Mouse (Mus musculus) B cell, adult 67 days (primary cell): Measurements from ENCODE around the gene Adamtsl4. TPM values are rescaled to one million over a fixed set of nuclear protein-coding genes. Genes with fewer than 3 reads are reported as not detected.

ENCODE experiments used
- total RNA-seq, 2 experiments: library from RNA; stranded (reverse); gene quantifications; 4 replicates each; pipeline ENCODE4 v1.2.4; 2023

The Adamtsl4 gene
- total RNA-seq: 10 to 100 TPM; 18.2 to 21.8 TPM

DNA sequence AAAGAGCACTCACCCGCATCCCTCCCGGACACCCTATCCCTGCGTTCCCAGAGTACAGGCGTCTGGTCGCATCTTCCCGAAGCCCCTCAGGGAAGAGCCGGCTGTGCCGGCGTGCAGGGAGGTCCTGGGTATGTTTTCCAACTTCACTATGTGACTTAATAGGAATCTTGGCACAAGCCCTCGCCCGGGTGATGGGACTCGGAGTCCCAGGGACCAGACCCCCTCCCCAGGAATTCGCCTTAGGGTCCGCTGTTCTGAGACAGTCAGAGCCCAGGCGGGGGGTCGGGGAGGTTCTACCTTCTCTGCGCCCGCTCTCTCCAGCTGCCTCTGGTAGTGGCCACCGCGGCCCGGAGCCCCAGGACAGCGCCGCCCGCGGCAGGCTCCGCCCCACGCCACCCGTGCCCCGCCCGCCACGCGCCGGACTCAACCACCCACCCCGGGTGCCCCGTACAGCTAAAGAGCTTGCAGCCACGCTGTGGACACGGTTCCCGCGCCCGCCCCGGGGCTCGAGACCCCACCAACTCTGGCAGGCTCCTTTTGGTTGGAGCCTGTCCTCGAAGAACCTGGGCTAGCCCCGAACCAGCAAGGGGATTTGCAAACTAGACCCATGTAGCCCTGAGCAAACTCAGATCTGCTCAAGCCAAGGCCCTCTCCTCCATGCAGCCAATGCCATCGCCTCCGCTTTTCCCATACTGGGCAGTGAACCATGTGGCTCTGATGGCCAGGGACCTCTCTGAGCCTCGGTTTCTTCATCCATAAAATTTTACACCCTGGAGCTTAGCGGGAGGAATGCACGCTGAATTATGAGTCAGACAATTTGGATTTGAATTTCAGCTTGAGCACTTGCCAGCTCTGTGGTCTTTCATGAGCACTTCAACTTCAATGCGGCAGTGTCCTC, at the start of gene Adamtsl4:
Gene Adamtsl4, minus strand, starts transcription at position 394 of the 898 bp plus-strand sequence.

DNA sequence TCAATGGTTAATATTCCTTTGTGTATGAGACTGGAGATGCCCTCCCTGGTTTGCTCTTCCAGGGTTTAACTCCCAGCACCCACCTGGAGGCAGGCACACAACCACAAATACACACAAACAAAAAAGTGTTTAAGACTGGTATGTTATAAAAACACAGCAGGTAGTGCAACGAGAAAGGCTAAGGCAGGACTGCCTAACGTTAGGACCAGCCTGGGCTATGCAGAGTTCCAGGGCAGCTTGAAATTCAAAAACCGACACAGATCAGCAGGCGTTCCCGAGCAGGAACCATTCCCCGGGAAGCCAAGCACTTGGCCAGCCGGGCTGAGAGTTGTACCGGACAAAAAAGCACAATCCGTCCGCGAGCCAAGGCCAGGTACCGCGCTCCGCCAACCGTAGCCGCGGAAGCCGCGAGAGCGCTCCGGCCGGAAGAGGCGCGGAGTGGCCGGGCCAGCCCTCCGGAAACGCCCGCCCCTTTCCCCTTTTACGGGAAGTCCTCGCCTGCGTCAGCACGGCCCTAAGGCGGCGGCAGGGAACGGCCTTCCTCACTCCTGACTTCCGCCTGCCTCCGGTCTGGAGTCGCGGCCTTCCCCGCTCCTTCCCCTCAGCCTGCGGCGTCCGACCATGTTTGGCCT, 29.4 kb downstream of the Adamtsl4 start, which contains the start of gene Mcl1:
Gene Mcl1, plus strand, starts transcription at position 553 of the 632 bp plus-strand sequence.

Other genes with a start within 250 kb of the Adamtsl4 start
- gene Ctsk, start 188.7 kb downstream of the Adamtsl4 start, total RNA-seq: 1 to 10 TPM; 1.5 to 3.3 TPM
- gene Ctss, start 161.1 kb downstream of the Adamtsl4 start, total RNA-seq: 100 to 1,000 TPM; 462 to 506 TPM
- under 1 TPM in 1 of 2 experiments, not detected in 1; 0.36 TPM for gene Hormad1, start 128.2 kb downstream of the Adamtsl4 start, total RNA-seq
- gene Golph3l, start 99.0 kb downstream of the Adamtsl4 start, total RNA-seq: 10 to 100 TPM; 28.9 to 37.0 TPM
- gene Ensa, start 62.9 kb downstream of the Adamtsl4 start, total RNA-seq: 100 to 1,000 TPM; 115 to 129 TPM
- gene Mcl1, start 29.1 kb downstream of the Adamtsl4 start, total RNA-seq: 100 to 1,000 TPM; 424 to 425 TPM
- gene Ecm1, start 51.7 kb upstream of the Adamtsl4 start, total RNA-seq: 10 to 100 TPM in 1 of 2 experiments, 1 to 10 TPM in 1; 8.8 to 11.4 TPM
- gene Tars2, start 72.3 kb upstream of the Adamtsl4 start, total RNA-seq: 100 to 1,000 TPM in 1 of 2 experiments, 10 to 100 TPM in 1; 88.2 to 108 TPM
- 100 to 1,000 TPM; 110 to 111 TPM for gene Rprd2, start 130.9 kb upstream of the Adamtsl4 start, total RNA-seq
- gene Prpf3, start 168.0 kb upstream of the Adamtsl4 start, total RNA-seq: 10 to 100 TPM; 92.7 to 93.4 TPM
- 100 to 1,000 TPM; 114 to 118 TPM for gene Mrps21, start 183.6 kb upstream of the Adamtsl4 start, total RNA-seq
- gene Ciart, start 194.3 kb upstream of the Adamtsl4 start, total RNA-seq: 100 to 1,000 TPM; 140 to 198 TPM
- 10 to 100 TPM; 65.9 to 70.6 TPM for gene BC028528, start 204.1 kb upstream of the Adamtsl4 start, total RNA-seq
- 10 to 100 TPM; 57.0 to 60.6 TPM for gene Aph1a, start 206.1 kb upstream of the Adamtsl4 start, total RNA-seq
- not detected for gene Car14, start 216.8 kb upstream of the Adamtsl4 start, total RNA-seq
- gene Anp32e, start 241.3 kb upstream of the Adamtsl4 start, total RNA-seq: 100 to 1,000 TPM; 106 to 122 TPM